Mouse (Mus musculus) erythroblast, adult 5-6 weeks (primary cell): Measurements from ENCODE around the gene Crb2. TPM values are rescaled to one million over a fixed set of nuclear protein-coding genes. Genes with fewer than 3 reads are reported as not detected.
A peak's percentile ranks its signal among the peaks of the same experiment; 100 is the strongest.

ENCODE experiments used
- ATAC-seq: replicated peaks from 2 replicates; pipeline ENCODE4 v1.8.0; 2016; ENCODE audit warnings: moderate number of reproducible peaks, mild to moderate bottlenecking, moderate TSS enrichment, inconsistent platforms; ENCODE audit not compliant: poor library complexity, low FRiP score, severe bottlenecking
- total RNA-seq, 2 experiments: library from RNA; stranded (forward) in 1 of 2; stranded (reverse) in 1 of 2; fragments of 150-400 nt in 1 of 2; fragments of 200-764, 138-1000 nt in 1 of 2; gene quantifications; 2 replicates each; pipeline versions ENCODE4 v1.2.3 to v1.2.4; 2015 to 2017; ENCODE audit warnings: low replicate concordance in 2 of 2

Crb2 gene
- total RNA-seq, 2 experiments from 2014 or later, result not detected

- ATAC-seq, result no peak
Measured at GRCm38 (mm10) chr2:37791340-37791739, 15.3 kb downstream of the Crb2 start.

GRCm38 (mm10) chr2:37796021-37796420 is 20.0 kb downstream of the Crb2 start:
- ATAC-seq, result no peak

GRCm38 (mm10) chr2:37797046-37797445 is 21.0 kb downstream of the Crb2 start:
- no peak for ATAC-seq

GRCm38 (mm10) chr2:37799137-37799536 is 23.1 kb downstream of the Crb2 start:
- ATAC-seq, result no peak

GRCm38 (mm10) chr2:37801687-37802086 is 25.6 kb downstream of the Crb2 start:
- ATAC-seq, result no peak

- peak; percentile 56; the same call in 1 of the 2 replicates for ATAC-seq
Measured at GRCm38 (mm10) chr2:37802610-37803212, 26.7 kb downstream of the Crb2 start.

- ATAC-seq, result no peak
Measured at GRCm38 (mm10) chr2:37811682-37812081, 35.6 kb downstream of the Crb2 start.

GRCm38 (mm10) chr2:37812401-37812800 is 36.4 kb downstream of the Crb2 start:
- no peak for ATAC-seq

GRCm38 (mm10) chr2:37814820-37815361 is 38.8 kb downstream of the Crb2 start:
- no peak for ATAC-seq

- ATAC-seq, result peak; percentile 74
Measured at GRCm38 (mm10) chr2:37815676-37816075, 39.6 kb downstream of the Crb2 start.

GRCm38 (mm10) chr2:37818761-37819525 is 42.9 kb downstream of the Crb2 start:
- no peak for ATAC-seq

- ATAC-seq, result no peak
Measured at GRCm38 (mm10) chr2:37819526-37820152, 43.6 kb downstream of the Crb2 start.

- ATAC-seq, result no peak
Measured at GRCm38 (mm10) chr2:37822122-37822521, 46.1 kb downstream of the Crb2 start.

GRCm38 (mm10) chr2:37823826-37824225 is 47.8 kb downstream of the Crb2 start:
- no peak for ATAC-seq

- ATAC-seq, result no peak
Measured at GRCm38 (mm10) chr2:37829758-37830275, 53.8 kb downstream of the Crb2 start.

- ATAC-seq, result no peak
Measured at GRCm38 (mm10) chr2:37832253-37832652, 56.2 kb downstream of the Crb2 start.

GRCm38 (mm10) chr2:37836926-37837325 is 60.9 kb downstream of the Crb2 start:
- ATAC-seq, result no peak

- no peak for ATAC-seq
Measured at GRCm38 (mm10) chr2:37837542-37837941, 61.5 kb downstream of the Crb2 start.

GRCm38 (mm10) chr2:37838202-37838984 is 62.3 kb downstream of the Crb2 start:
- no peak for ATAC-seq

GRCm38 (mm10) chr2:37839922-37840321 is 63.9 kb downstream of the Crb2 start:
- ATAC-seq, result no peak
